Mouse (Mus musculus): Measurements from ENCODE around the gene Pgm1. TPM values are rescaled to one million over a fixed set of nuclear protein-coding genes. Genes with fewer than 3 reads are reported as not detected.

Gene Pgm1
- polyA plus RNA-seq, 1 experiment, result 60.8 TPM

GRCm38 (mm10) chr4:100032608-100033007 is 103.4 kb downstream of the Pgm1 start:
- Histone ChIP-seq H3K4me1 (ENCODE audit: control insufficient read depth, insufficient read depth, low read length) (0 out of 2 replicates have a peak, but pooled peaks cover 1% of the 10 kb centered on the region), H3K27ac (ENCODE audit: insufficient read depth, low read length) (no peak overlapping the region), H3K4me3 (ENCODE audit: insufficient read depth, low read length) (no peak overlapping the region)
- TF ChIP-seq CTCF (IDR thresholded peaks at IDR 0.05; ENCODE audit: extremely low read depth, insufficient read depth, low read length) (no peak), POLR2A (IDR thresholded peaks at IDR 0.05; ENCODE audit: extremely low read depth, insufficient read depth, low read length) (no peak)

- Histone ChIP-seq H3K4me3 (ENCODE audit: insufficient read depth, low read length) (no peak overlapping the region), H3K27ac (ENCODE audit: insufficient read depth, low read length) (no peak overlapping the region), H3K4me1 (ENCODE audit: control insufficient read depth, insufficient read depth, low read length) (0 out of 2 replicates have a peak, but pooled peaks cover 1% of the 10 kb centered on the region)
- TF ChIP-seq CTCF (IDR thresholded peaks at IDR 0.05; ENCODE audit: extremely low read depth, insufficient read depth, low read length) (no peak), POLR2A (IDR thresholded peaks at IDR 0.05; ENCODE audit: extremely low read depth, insufficient read depth, low read length) (no peak)
Measured at GRCm38 (mm10) chr4:100033944-100034343, 104.7 kb downstream of the Pgm1 start.

GRCm38 (mm10) chr4:100034971-100035370 is 105.8 kb downstream of the Pgm1 start:
- Histone ChIP-seq H3K27ac (ENCODE audit: insufficient read depth, low read length) (no peak overlapping the region), H3K4me3 (ENCODE audit: insufficient read depth, low read length) (no peak overlapping the region), H3K4me1 (ENCODE audit: control insufficient read depth, insufficient read depth, low read length) (0 out of 2 replicates have a peak, but pooled peaks cover 1% of the 10 kb centered on the region)
- TF ChIP-seq POLR2A (IDR thresholded peaks at IDR 0.05; ENCODE audit: extremely low read depth, insufficient read depth, low read length), result no peak
- no peak for TF ChIP-seq CTCF (IDR thresholded peaks at IDR 0.05; ENCODE audit: extremely low read depth, insufficient read depth, low read length)

GRCm38 (mm10) chr4:100035919-100036554 is 106.8 kb downstream of the Pgm1 start:
- Histone ChIP-seq H3K4me1 (ENCODE audit: control insufficient read depth, insufficient read depth, low read length) (0 out of 2 replicates have a peak, but pooled peaks cover 1% of the 10 kb centered on the region), H3K27ac (ENCODE audit: insufficient read depth, low read length) (no peak overlapping the region), H3K4me3 (ENCODE audit: insufficient read depth, low read length) (no peak overlapping the region)
- TF ChIP-seq POLR2A (IDR thresholded peaks at IDR 0.05; ENCODE audit: extremely low read depth, insufficient read depth, low read length) (no peak), CTCF (IDR thresholded peaks at IDR 0.05; ENCODE audit: extremely low read depth, insufficient read depth, low read length) (no peak)

Other genes with a start within 250 kb of the Pgm1 start
- 13.3 TPM in 2 replicates for gene Alg6, start 213.8 kb upstream of the Pgm1 start, polyA plus RNA-seq (2012; rRNA removed)
- gene Efcab7, start 100.2 kb upstream of the Pgm1 start, polyA plus RNA-seq (2012; rRNA removed), result 6.0 and 7.2 TPM in 2 replicates
- 3.5 and 4.8 TPM in 2 replicates for gene Itgb3bp, start 399 bp downstream of the Pgm1 start, polyA plus RNA-seq (2012; rRNA removed)
- 0.42 and 0.61 TPM in 2 replicates for gene Ror1, start 166.4 kb downstream of the Pgm1 start, polyA plus RNA-seq (2012; rRNA removed)

All from cortical plate, adult 2 months (tissue).